Mouse (Mus musculus): ENCODE data around the gene Snph.

DNA sequence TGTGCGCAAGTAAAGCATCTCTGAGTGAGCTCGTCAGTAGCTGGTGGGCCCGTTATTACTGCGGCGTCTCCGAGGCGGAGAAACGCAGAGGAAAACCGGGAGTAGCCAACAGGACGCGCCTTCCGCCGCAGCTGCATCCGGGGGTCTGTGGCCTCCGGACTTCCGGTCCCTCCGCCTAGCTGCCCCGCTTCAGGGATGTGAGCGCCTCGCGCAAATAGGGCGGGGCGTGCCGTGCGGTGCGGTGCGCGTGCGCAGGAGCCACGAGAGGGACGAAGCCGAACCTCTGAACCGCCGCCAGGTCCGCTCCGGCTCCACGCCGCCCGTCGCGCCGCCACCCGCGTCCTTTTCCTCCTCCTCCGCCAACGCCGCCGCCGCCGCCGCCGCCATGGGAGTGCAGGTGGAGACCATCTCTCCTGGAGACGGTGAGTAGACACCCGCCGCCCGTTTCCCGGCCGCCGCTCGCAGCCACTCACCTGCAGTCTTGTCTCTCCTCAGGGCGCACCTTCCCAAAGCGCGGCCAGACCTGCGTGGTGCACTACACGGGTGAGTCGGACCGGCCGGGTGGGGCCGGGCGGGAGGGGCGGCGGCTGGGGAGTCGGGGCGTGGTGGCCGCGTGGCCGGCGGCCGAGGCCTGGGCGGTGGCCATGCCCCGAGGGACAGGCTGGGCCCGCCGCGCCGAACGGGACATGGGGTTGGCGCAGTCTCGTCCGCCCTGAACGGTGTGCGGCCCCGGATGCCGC lies 89.9 kb downstream of the Snph start, which contains the start of gene Fkbp1a:
- TF ChIP-seq CTCF (conservative IDR thresholded peaks at IDR 0.05 in 1 of 2, IDR thresholded peaks at IDR 0.05 in 1 of 2; ENCODE audit: low read depth in 2 of 2, low read length in 2 of 2), result no peak
- TF ChIP-seq NRF1 (IDR thresholded peaks at IDR 0.05; ENCODE audit: low read depth, low read length), result peak; percentile 98
- peak; percentile 83 for TF ChIP-seq HCFC1 (IDR thresholded peaks at IDR 0.05; ENCODE audit: low read depth, low read length)
- TF ChIP-seq POLR2A (IDR thresholded peaks at IDR 0.05; ENCODE audit: low read depth, low read length), result peak; percentile 82
- peak; percentile 73 for TF ChIP-seq MXI1 (IDR thresholded peaks at IDR 0.05; ENCODE audit: low read depth, low read length)
- TF ChIP-seq MEF2A (IDR thresholded peaks at IDR 0.05; ENCODE audit: borderline replicate concordance, low read depth, low read length), result peak; percentile 80

All from CH12.LX (cell line).